Mouse (Mus musculus) erythroblast, embryonic 14.5 days (primary cell): Measurements from ENCODE around the gene Foxn3.

ENCODE experiments used
- GATA1 ChIP-seq: IDR thresholded peaks from 2 replicates; pipeline ENCODE4 v1.6.1; 2012; ENCODE audit warnings: low read length, inconsistent platforms, mixed read lengths
- TAL1 ChIP-seq: IDR thresholded peaks from 3 replicates; pipeline ENCODE4 v1.6.1; 2012; ENCODE audit warnings: low read length, inconsistent platforms, mixed read lengths

GRCm38 (mm10) chr12:99429101-99429500, 134.3 kb downstream of the Foxn3 start:
- no peak for TF ChIP-seq GATA1
- TF ChIP-seq TAL1 = no peak
